Comparison of ENCODE assay signal across 15 mouse cellular contexts in genomic region chr4:76405862-76406454, GRCm38 (mm10).
A peak's percentile ranks its signal among the peaks of the same experiment; 100 is the strongest.
DNase-seq lines count a peak whose midpoint lies in the region; ATAC-seq and TF ChIP-seq lines count a peak whose summit lies in the region.
"Had no signal": no experiment of that assay in that cellular context is flagged by ENCODE, and none has a peak within 500 bp of the region (broad histone marks: within the 10 kb centered on the region; RNA-seq: fewer than 3 reads in every experiment).

No protein-coding gene starts in this region.

- no peak overlapping the region for H3K4me2 ChIP-seq in hindbrain, embryonic 12.5 days (replicated peaks)
- no peak overlapping the region for H3K4me2 ChIP-seq in midbrain, embryonic 14.5 days (ENCODE audit: low read length)
- H3K4me2 ChIP-seq: embryonic facial prominence, embryonic 13.5 days; liver, embryonic 11.5 days had no signal

- no peak overlapping the region for H3K9ac ChIP-seq in hindbrain, embryonic 12.5 days
- no peak overlapping the region for H3K9ac ChIP-seq in midbrain, embryonic 14.5 days (replicated peaks; ENCODE audit: low read length)
- H3K9ac ChIP-seq: embryonic facial prominence, embryonic 13.5 days had no signal

- H3K9me3 ChIP-seq in hindbrain, embryonic 12.5 days (replicated peaks) = no peaks in the 10 kb centered on the region
- no peaks in the 10 kb centered on the region for H3K9me3 ChIP-seq in midbrain, embryonic 14.5 days (ENCODE audit: control insufficient read depth, low read length)
- H3K9me3 ChIP-seq: embryonic facial prominence, embryonic 13.5 days had no signal

- peak; percentile 71 for DNase-seq in brain, embryonic 14.5 days (ENCODE audit: low read depth)
- DNase-seq in embryo, embryonic 10 days (ENCODE audit: low spot score) = peak; percentile 68
- DNase-seq in midbrain, embryonic 14.5 days = peak; percentile 62
- no peak for DNase-seq in layer of hippocampus, adult 11-12 months (ENCODE audit: low spot score)
- DNase-seq in ovary, postnatal 36 days (ENCODE audit: low spot score) = no peak
- no peak for DNase-seq in right cerebral cortex, postnatal 25 days
- DNase-seq: cerebellum, adult 2 months; gastrocnemius, postnatal 36 days; thymus, adult 2 months had no signal

- H3K4me1 ChIP-seq in hindbrain, embryonic 12.5 days = peaks cover 10% of the 10 kb centered on the region
- peaks cover 10% of the 10 kb centered on the region for H3K4me1 ChIP-seq in midbrain, embryonic 14.5 days (ENCODE audit: control insufficient read depth, insufficient read depth, low read length)

- H3K36me3 ChIP-seq in hindbrain, embryonic 12.5 days = no peaks in the 10 kb centered on the region
- H3K36me3 ChIP-seq in midbrain, embryonic 14.5 days (ENCODE audit: control insufficient read depth, insufficient read depth, low read length) = no peaks in the 10 kb centered on the region
- H3K36me3 ChIP-seq: embryonic facial prominence, embryonic 13.5 days had no signal

- no peak overlapping the region for H3K4me3 ChIP-seq in hindbrain, embryonic 12.5 days
- no peak overlapping the region for H3K4me3 ChIP-seq in midbrain, embryonic 14.5 days (replicated peaks; ENCODE audit: low read depth, low read length)
- H3K4me3 ChIP-seq: embryonic facial prominence, embryonic 13.5 days had no signal

- peak; percentile 52; the same call in 1 of the 2 replicates for ATAC-seq in hindbrain, embryonic 12.5 days (ENCODE audit: low FRiP score)
- ATAC-seq in midbrain, embryonic 14.5 days (ENCODE audit: low FRiP score, low TSS enrichment) = no peak
- ATAC-seq: lung, postnatal 0 days had no signal

- TF ChIP-seq POLR2A in brain, embryonic 14.5 days (IDR thresholded peaks at IDR 0.05; ENCODE audit: borderline replicate concordance, extremely low read depth, insufficient read depth, insufficient read length, poor library complexity, severe bottlenecking) = no peak

- no peak for TF ChIP-seq CTCF in brain, embryonic 14.5 days (IDR thresholded peaks at IDR 0.05; ENCODE audit: borderline replicate concordance, extremely low read depth, insufficient read depth, insufficient read length)

- H3K27ac ChIP-seq in hindbrain, embryonic 12.5 days = no peak overlapping the region
- no peak overlapping the region for H3K27ac ChIP-seq in midbrain, embryonic 14.5 days (replicated peaks; ENCODE audit: low read depth, low read length)
- H3K27ac ChIP-seq: embryonic facial prominence, embryonic 13.5 days; kidney, postnatal 0 days had no signal

- 26% methylated on average over 5 of the region's 5 CpGs for WGBS in hindbrain, embryonic 12.5 days
- whole genome bisulfite sequencing in midbrain, embryonic 14.5 days = 7% methylated on average over 5 of the region's 5 CpGs

- no peaks in the 10 kb centered on the region for H3K27me3 ChIP-seq in hindbrain, embryonic 12.5 days
- H3K27me3 ChIP-seq in midbrain, embryonic 14.5 days (ENCODE audit: control insufficient read depth, insufficient read depth, low read length) = no peaks in the 10 kb centered on the region
- H3K27me3 ChIP-seq: CH12.LX; embryonic facial prominence, embryonic 13.5 days had no signal

Comparison
In these comparisons a context has a peak if more than half of its experiments do, and no peak if none do; other contexts are left out.
1. DNase-seq: peak in brain, embryonic 14.5 days (single experiment), embryo, embryonic 10 days (single experiment) and midbrain, embryonic 14.5 days (single experiment); none in layer of hippocampus, adult 11-12 months (single experiment), ovary, postnatal 36 days (single experiment) and right cerebral cortex, postnatal 25 days (single experiment).